Mouse (Mus musculus): ENCODE results near the gene Pik3ca.

- TF ChIP-seq ZNF384 (IDR thresholded peaks at IDR 0.05; ENCODE audit: low read depth, low read length): 0 out of 2 replicates have a peak, but pooled peaks have one; percentile 19
- no peak for TF ChIP-seq HCFC1 (IDR thresholded peaks at IDR 0.05; ENCODE audit: borderline replicate concordance, insufficient read depth, low read length)
- TF ChIP-seq ZC3H11A (IDR thresholded peaks at IDR 0.05; ENCODE audit: borderline replicate concordance, low read depth, low read length): no peak
- TF ChIP-seq MAFK (IDR thresholded peaks at IDR 0.05; ENCODE audit: insufficient read depth, low read depth, low read length): no peak
These were observed 112.3 kb downstream of the Pik3ca start, which contains the start of gene Zfp639 for GRCm38 (mm10) chr3:32509496-32510374.
